Comparison of ENCODE assay signal across 11 mouse cellular contexts in the genomic region with DNA sequence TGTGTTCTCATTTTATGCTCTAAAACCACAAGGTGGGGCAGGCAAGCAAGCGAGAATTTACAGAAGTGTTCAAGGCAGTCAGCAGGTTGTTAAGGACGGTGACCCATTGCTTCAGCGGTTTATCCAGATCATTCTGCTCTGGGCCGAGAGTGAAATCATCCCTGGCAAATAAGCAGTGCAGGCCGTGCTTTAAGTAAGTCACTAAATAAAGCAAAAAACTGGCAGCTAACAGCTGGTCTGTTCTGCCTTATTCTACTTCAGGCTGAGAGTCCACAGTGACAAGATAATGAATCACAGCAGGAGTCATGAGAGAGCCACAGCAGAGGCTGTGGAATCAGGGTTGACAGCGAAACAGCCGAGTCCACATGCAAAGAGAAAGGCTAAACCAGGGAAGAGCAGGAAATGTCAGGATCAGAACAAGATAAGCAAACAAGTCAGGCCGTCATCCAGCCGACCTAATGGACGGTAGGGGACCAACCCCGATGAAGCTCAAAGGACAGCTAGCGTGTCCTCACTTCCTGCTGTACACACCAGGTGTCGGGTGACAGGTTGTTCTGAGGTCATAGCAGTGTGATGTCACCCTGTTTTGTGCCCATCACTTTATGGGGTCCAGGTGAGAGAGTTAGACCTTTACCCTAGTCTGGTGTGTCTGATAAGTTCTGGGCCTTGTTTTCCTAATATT. TPM values are rescaled to one million over a fixed set of nuclear protein-coding genes. Genes with fewer than 3 reads are reported as not detected.
DNase-seq lines count a peak whose midpoint lies in the region; ATAC-seq and TF ChIP-seq lines count a peak whose summit lies in the region.
"Had no signal": no experiment of that assay in that cellular context is flagged by ENCODE, and none has a peak within 500 bp of the region (broad histone marks: within the 10 kb centered on the region; RNA-seq: fewer than 3 reads in every experiment).

No protein-coding gene starts in this region.

- no peaks in the 10 kb centered on the region for H3K9me3 ChIP-seq in kidney, postnatal 0 days (replicated peaks; ENCODE audit: low read length)
- H3K9me3 ChIP-seq: forebrain, embryonic 12.5 days; heart, embryonic 13.5 days had no signal

- H3K27ac ChIP-seq in kidney, postnatal 0 days = no peak overlapping the region
- H3K27ac ChIP-seq: forebrain, embryonic 12.5 days; heart, embryonic 13.5 days had no signal

- no peaks in the 10 kb centered on the region for H3K27me3 ChIP-seq in kidney, postnatal 0 days (ENCODE audit: insufficient read depth, low read length)
- peaks cover 4% of the 10 kb centered on the region for H3K27me3 ChIP-seq in myocyte (ENCODE audit: control insufficient read depth, insufficient read depth, insufficient read length)
- H3K27me3 ChIP-seq: forebrain, embryonic 12.5 days; heart, embryonic 13.5 days had no signal

- no peaks in the 10 kb centered on the region for H3K4me1 ChIP-seq in kidney, postnatal 0 days (replicated peaks; ENCODE audit: insufficient read depth, low read length)
- H3K4me1 ChIP-seq: forebrain, embryonic 12.5 days; heart, embryonic 13.5 days had no signal

- H3K79me2 ChIP-seq in myocyte (ENCODE audit: control insufficient read depth, insufficient read depth) = no peaks in the 10 kb centered on the region

- no peaks in the 10 kb centered on the region for H3K36me3 ChIP-seq in kidney, postnatal 0 days (ENCODE audit: insufficient read depth, low read length)
- H3K36me3 ChIP-seq in myocyte (ENCODE audit: control insufficient read depth, insufficient read depth) = no peaks in the 10 kb centered on the region
- H3K36me3 ChIP-seq: forebrain, embryonic 12.5 days; heart, embryonic 13.5 days had no signal

- ATAC-seq in kidney, postnatal 0 days (replicated peaks; ENCODE audit: low FRiP score, low read depth) = peak; percentile 76

- peak; percentile 40 for DNase-seq in kidney, postnatal 0 days (ENCODE audit: low spot score)
- no peak for DNase-seq in kidney, adult 9 months
- peak; percentile 78 for DNase-seq in MN1 (ENCODE audit: low spot score)
- peak; percentile 65 for DNase-seq in brain, adult 2 months (ENCODE audit: low read depth, low spot score)
- no peak for DNase-seq in layer of hippocampus, adult 9-10 months (ENCODE audit: low spot score)
- no peak for DNase-seq in urinary bladder, adult 2 months (ENCODE audit: low spot score)
- DNase-seq: cerebellum, adult 9-11 months; thymus, postnatal 36 days had no signal

- WGBS in kidney, postnatal 0 days = 19% methylated on average over 13 of the region's 13 CpGs

- no peak overlapping the region for H3K9ac ChIP-seq in kidney, postnatal 0 days (ENCODE audit: low read depth, low read length)
- H3K9ac ChIP-seq: forebrain, embryonic 12.5 days; heart, embryonic 13.5 days had no signal

- TF ChIP-seq CTCF in kidney, postnatal 0 days (IDR thresholded peaks at IDR 0.05; ENCODE audit: low read depth) = peak; percentile 23; the same call in 1 of the 2 replicates

- H3K4me2 ChIP-seq in kidney, postnatal 0 days (ENCODE audit: low read length) = no peak overlapping the region
- H3K4me2 ChIP-seq in myocyte (ENCODE audit: low read depth) = peak overlapping the region; percentile 67
- H3K4me2 ChIP-seq: forebrain, embryonic 12.5 days; heart, embryonic 13.5 days had no signal

- TF ChIP-seq POLR2A in myocyte (IDR thresholded peaks at IDR 0.05; ENCODE audit: insufficient read length, low read depth) = no peak

- H3K4me3 ChIP-seq in kidney, postnatal 0 days (replicated peaks; ENCODE audit: low read depth, low read length) = no peak overlapping the region
- H3K4me3 ChIP-seq in myocyte = no peak overlapping the region
- H3K4me3 ChIP-seq: forebrain, embryonic 12.5 days; heart, embryonic 13.5 days had no signal

- no peak overlapping the region for H3ac ChIP-seq in myocyte (ENCODE audit: control insufficient read depth, insufficient read length)

TF ChIP-seq in myocyte, 11 proteins besides CTCF, POLR2A, EP300 and RAD21:
- TF ChIP-seq TCF3 (IDR thresholded peaks at IDR 0.05; ENCODE audit: insufficient read length, low read depth) (no peak), MYOG (IDR thresholded peaks at IDR 0.05; ENCODE audit: control insufficient read depth in 1 of 3, insufficient read depth in 1 of 3, insufficient read length in 2 of 3, low read depth in 2 of 3) (peak in 1 of 3 experiments; percentile 50), SRF (IDR thresholded peaks at IDR 0.05; ENCODE audit: control insufficient read depth, insufficient read length, low read depth) (no peak), MAX (IDR thresholded peaks at IDR 0.05; ENCODE audit: low read depth) (no peak), MYOD1 (IDR thresholded peaks at IDR 0.05; ENCODE audit: control insufficient read depth in 1 of 3, insufficient read length in 2 of 3, low read depth in 2 of 3) (peak in 1 of 3 experiments; percentile 18), REST (IDR thresholded peaks at IDR 0.05; ENCODE audit: insufficient read depth, insufficient read length) (no peak)

RNA-seq across cellular contexts. Expression of gene A430078G23Rik, which starts 4.9 kb away (rescaled TPM):
- polyA plus RNA-seq in kidney, postnatal 0 days (2015; fragmentation: Nextera tagmentation; extraction: Ambion mirVana) = 0.05 and 0.24 TPM in 2 replicates
- polyA plus RNA-seq in myocyte (2012; fragmentation: generic; extraction: Trizol) = not detected
- 0.37 and 0.65 TPM in 2 replicates for polyA plus RNA-seq in urinary bladder, adult 2 months (2012; rRNA removed)
- polyA plus RNA-seq: heart, embryonic 13.5 days had no signal

RNA-seq across cellular contexts. Expression of gene Arhgef18, which starts 44.5 kb away (rescaled TPM):
- 9.6 and 10.6 TPM in 2 replicates for polyA plus RNA-seq in kidney, postnatal 0 days (2015; fragmentation: Nextera tagmentation; extraction: Ambion mirVana)
- polyA plus RNA-seq in myocyte (2012; fragmentation: generic; extraction: Trizol) = 10.7 TPM
- 34.0 and 36.5 TPM in 2 replicates for polyA plus RNA-seq in urinary bladder, adult 2 months (2012; rRNA removed)

Comparison
In these comparisons a context has a peak if more than half of its experiments do, and no peak if none do; other contexts are left out.
1. DNase-seq: peak in kidney, postnatal 0 days (single experiment), MN1 (single experiment) and brain, adult 2 months (single experiment); none in kidney, adult 9 months (single experiment), layer of hippocampus, adult 9-10 months (single experiment) and urinary bladder, adult 2 months (single experiment).